9 mouse cellular contexts compared by ENCODE assay signal in the genomic region with DNA sequence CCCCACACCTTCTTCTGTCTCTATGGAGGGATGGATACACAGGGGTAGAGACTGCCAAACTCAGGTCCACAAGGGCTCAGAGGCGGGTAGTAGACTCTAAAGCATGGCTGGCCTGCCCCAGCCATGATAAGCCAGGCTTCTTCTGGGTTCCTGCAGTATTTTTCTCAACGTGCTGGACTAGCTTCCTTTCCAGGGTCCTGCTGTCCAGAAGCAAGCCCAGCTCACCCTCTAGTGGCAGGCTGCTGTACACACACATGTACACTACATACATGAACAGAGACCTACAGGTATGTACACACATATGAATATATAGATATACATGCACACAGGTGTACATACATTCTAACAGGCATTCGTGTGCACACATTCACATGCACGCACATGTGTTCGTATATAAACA.
DNase-seq lines count a peak whose midpoint lies in the region; ATAC-seq and TF ChIP-seq lines count a peak whose summit lies in the region.
"Had no signal": no experiment of that assay in that cellular context is flagged by ENCODE, and none has a peak within 500 bp of the region (broad histone marks: within the 10 kb centered on the region; RNA-seq: fewer than 3 reads in every experiment).

No protein-coding gene starts in this region.

- no peaks in the 10 kb centered on the region for H3K9me3 ChIP-seq in kidney, embryonic 16.5 days (ENCODE audit: low read length)
- H3K9me3 ChIP-seq in midbrain, postnatal 0 days (ENCODE audit: low read length), result no peaks in the 10 kb centered on the region
- H3K9me3 ChIP-seq: embryonic facial prominence, embryonic 15.5 days; limb, embryonic 13.5 days had no signal

- H3K27ac ChIP-seq in layer of hippocampus, adult 2 months, result no peak overlapping the region
- no peak overlapping the region for H3K27ac ChIP-seq in kidney, embryonic 16.5 days (ENCODE audit: low read length)
- no peak overlapping the region for H3K27ac ChIP-seq in midbrain, postnatal 0 days (ENCODE audit: low read depth, low read length)
- H3K27ac ChIP-seq: embryonic facial prominence, embryonic 15.5 days; limb, embryonic 13.5 days had no signal

- no peak for DNase-seq in layer of hippocampus, adult 2 months (ENCODE audit: low spot score in 2 of 2)
- DNase-seq in layer of hippocampus, adult 9-10 months (ENCODE audit: low spot score), result no peak
- peak; percentile 10 for DNase-seq in Muller cell, postnatal 12 days (ENCODE audit: inconsistent ontology term)
- peak; percentile 43 to 53 for DNase-seq in cerebellum, postnatal 36 days
- DNase-seq in midbrain, postnatal 0 days (ENCODE audit: low spot score), result peak; percentile 78

- peak; percentile 67 for TF ChIP-seq CTCF in layer of hippocampus, adult 2 months (conservative IDR thresholded peaks at IDR 0.05)
- peak; percentile 95 for TF ChIP-seq CTCF in midbrain, postnatal 0 days (IDR thresholded peaks at IDR 0.05)

- no peak overlapping the region for H3K4me2 ChIP-seq in kidney, embryonic 16.5 days (replicated peaks; ENCODE audit: low read depth, low read length)
- H3K4me2 ChIP-seq in midbrain, postnatal 0 days (ENCODE audit: low read depth, low read length, poor library complexity, severe bottlenecking), result no peak overlapping the region
- H3K4me2 ChIP-seq: embryonic facial prominence, embryonic 15.5 days; limb, embryonic 13.5 days had no signal

- H3K27me3 ChIP-seq in kidney, embryonic 16.5 days (ENCODE audit: insufficient read depth, low read length), result no peaks in the 10 kb centered on the region
- H3K27me3 ChIP-seq in midbrain, postnatal 0 days (ENCODE audit: insufficient read depth, low read length), result no peaks in the 10 kb centered on the region

- no peak overlapping the region for H3K9ac ChIP-seq in kidney, embryonic 16.5 days (replicated peaks; ENCODE audit: low read length)
- H3K9ac ChIP-seq in midbrain, postnatal 0 days (replicated peaks; ENCODE audit: low read length, poor library complexity, severe bottlenecking), result no peak overlapping the region
- H3K9ac ChIP-seq: embryonic facial prominence, embryonic 15.5 days; limb, embryonic 13.5 days had no signal

- ATAC-seq in kidney, embryonic 16.5 days (ENCODE audit: low FRiP score, low TSS enrichment), result 0 out of 2 replicates have a peak, but pooled peaks have one; percentile 35
- ATAC-seq in midbrain, postnatal 0 days (ENCODE audit: low FRiP score), result 0 out of 2 replicates have a peak, but pooled peaks have one; percentile 42
- no peak for ATAC-seq in erythroid progenitor cell, adult 5-6 weeks (replicated peaks; ENCODE audit: low FRiP score, poor library complexity, severe bottlenecking)

- H3K36me3 ChIP-seq in kidney, embryonic 16.5 days (ENCODE audit: insufficient read depth, low read length), result 0 out of 2 replicates have a peak, but pooled peaks cover 4% of the 10 kb centered on the region
- 0 out of 2 replicates have a peak, but pooled peaks cover 3% of the 10 kb centered on the region for H3K36me3 ChIP-seq in midbrain, postnatal 0 days (ENCODE audit: insufficient read depth, low read length)
- H3K36me3 ChIP-seq: embryonic facial prominence, embryonic 15.5 days; limb, embryonic 13.5 days had no signal

- 67% methylated on average over 5 of the region's 5 CpGs for WGBS in kidney, embryonic 16.5 days
- 59% methylated on average over 5 of the region's 5 CpGs for WGBS in midbrain, postnatal 0 days

- H3K4me1 ChIP-seq in kidney, embryonic 16.5 days (ENCODE audit: insufficient read depth, low read length), result no peaks in the 10 kb centered on the region
- H3K4me1 ChIP-seq in midbrain, postnatal 0 days (ENCODE audit: insufficient read depth, low read length), result peaks cover 7% of the 10 kb centered on the region

- no peak overlapping the region for H3K4me3 ChIP-seq in layer of hippocampus, adult 2 months
- no peak overlapping the region for H3K4me3 ChIP-seq in kidney, embryonic 16.5 days (ENCODE audit: low read length)
- H3K4me3 ChIP-seq in midbrain, postnatal 0 days (ENCODE audit: low read depth, low read length), result no peak overlapping the region
- H3K4me3 ChIP-seq: embryonic facial prominence, embryonic 15.5 days; limb, embryonic 13.5 days had no signal

Comparison
In these comparisons a context has a peak if more than half of its experiments do, and no peak if none do; other contexts are left out.
1. DNase-seq: peak in Muller cell, postnatal 12 days (single experiment), cerebellum, postnatal 36 days (2 of 2) and midbrain, postnatal 0 days (single experiment); none in layer of hippocampus, adult 2 months (0 of 2) and layer of hippocampus, adult 9-10 months (single experiment).